Mouse (Mus musculus) intestine, embryonic 15.5 days (tissue): ENCODE measurements around the gene Tnik. TPM values are rescaled to one million over a fixed set of nuclear protein-coding genes. Genes with fewer than 3 reads are reported as not detected.
A peak's percentile ranks its signal among the peaks of the same experiment; 100 is the strongest.

ENCODE experiments used
- ATAC-seq: fragments of 200-750 bp; cut with Nextera tagmentation; 2 replicates; pipeline ENCODE4 v1.8.0; 2017; ENCODE audit warnings: moderate TSS enrichment, moderate library complexity
- H3K27ac ChIP-seq: fragments of 300-500 bp; sonication (generic); 2 replicates; pipeline ENCODE4 v1.5.1; 2015; ENCODE audit warnings: mild to moderate bottlenecking, inconsistent platforms
- H3K27me3 ChIP-seq: fragments of 300-500 bp; sonication (generic); replicated peaks from 2 replicates; pipeline ENCODE4 v1.6.1; 2015; ENCODE audit warnings: inconsistent platforms
- H3K36me3 ChIP-seq: fragments of 300-500 bp; sonication (generic); 2 replicates; pipeline ENCODE4 v1.6.1; 2015; ENCODE audit warnings: inconsistent platforms
- H3K4me1 ChIP-seq: fragments of 300-500 bp; sonication (generic); replicated peaks from 2 replicates; pipeline ENCODE4 v1.6.1; 2015; ENCODE audit warnings: inconsistent platforms
- H3K4me2 ChIP-seq: fragments of 300-500 bp; sonication (generic); replicated peaks from 2 replicates; pipeline ENCODE4 v1.6.1; 2015; ENCODE audit warnings: mild to moderate bottlenecking, inconsistent platforms
- H3K4me3 ChIP-seq: fragments of 300-500 bp; sonication (generic); replicated peaks from 2 replicates; pipeline ENCODE4 v1.5.1; 2015; ENCODE audit warnings: inconsistent platforms
- H3K9ac ChIP-seq: fragments of 300-500 bp; sonication (generic); 2 replicates; pipeline ENCODE4 v1.6.1; 2015; ENCODE audit warnings: inconsistent platforms
- H3K9me3 ChIP-seq: fragments of 300-500 bp; sonication (generic); 2 replicates; pipeline ENCODE4 v1.6.1; 2016; ENCODE audit warnings: inconsistent platforms
- WGBS: fragments of 180-500 bp; shearing (Covaris S2); methylation state at CpG from one replicate; pipeline ENCODE4 v1.1.7; 2015; 5-methylcytosine and 5-hydroxymethylcytosine counted together
- polyA plus RNA-seq: library from polyadenylated mRNA; unstranded; fragments of >200 nt; fragmentation: Nextera tagmentation; extraction: Ambion mirVana; gene quantifications from 2 replicates; pipeline ENCODE4 v1.2.1, GENCODE M21; 2015

Gene Tnik
- polyA plus RNA-seq, 1 experiment from 2014 or later, result 12.3 TPM

DNA sequence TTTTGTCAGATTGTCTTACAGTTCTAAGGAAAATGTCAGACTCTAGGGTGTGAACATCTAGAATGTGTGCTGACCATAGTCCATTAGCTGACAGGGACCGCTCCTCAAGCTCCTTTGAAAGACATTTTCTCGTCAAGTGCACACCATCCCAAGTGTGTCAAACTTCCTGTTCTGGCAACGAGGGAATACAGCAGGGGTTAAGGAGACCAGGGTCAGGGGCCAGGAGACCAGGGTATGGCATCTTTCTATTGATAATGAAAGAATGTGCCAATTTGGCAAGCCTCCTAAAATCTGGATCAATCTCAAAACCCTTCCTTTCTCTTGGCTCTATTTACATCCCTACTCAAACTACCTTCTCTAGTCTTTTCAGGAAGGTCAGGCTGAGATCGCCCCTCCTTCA lies 443.7 kb downstream of the Tnik start:
- no peak overlapping the region for H3K4me2 ChIP-seq
- H3K9ac ChIP-seq, result no peak overlapping the region
- H3K27ac ChIP-seq, result no peak overlapping the region
- ATAC-seq, result no peak
- H3K4me1 ChIP-seq, result no peaks in the 10 kb centered on the region
- no peaks in the 10 kb centered on the region for H3K9me3 ChIP-seq
- 66% methylated on average over 4 of the region's 4 CpGs for WGBS
- H3K36me3 ChIP-seq, result no peaks in the 10 kb centered on the region
- no peaks in the 10 kb centered on the region for H3K27me3 ChIP-seq
- no peak overlapping the region for H3K4me3 ChIP-seq

DNA sequence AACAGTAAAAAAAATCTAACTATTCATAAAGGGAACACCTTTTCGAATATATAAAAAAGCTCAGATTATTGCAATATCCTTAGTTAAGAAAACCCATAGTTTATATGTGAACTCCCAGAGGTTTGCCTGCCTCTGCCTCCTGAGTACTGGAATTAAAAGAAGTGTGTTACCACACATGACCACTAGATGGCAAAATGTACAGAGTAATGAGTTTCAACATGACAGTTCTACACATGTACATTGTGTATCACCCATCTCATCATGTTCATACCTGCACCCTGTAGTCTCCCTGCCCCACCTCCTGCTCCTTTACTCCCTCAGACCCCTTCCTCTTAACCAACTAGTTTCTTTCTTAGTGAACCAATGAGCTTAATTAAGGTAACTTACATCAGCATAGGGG lies 446.7 kb downstream of the Tnik start:
- ATAC-seq, result no peak
- no peak overlapping the region for H3K9ac ChIP-seq

DNA sequence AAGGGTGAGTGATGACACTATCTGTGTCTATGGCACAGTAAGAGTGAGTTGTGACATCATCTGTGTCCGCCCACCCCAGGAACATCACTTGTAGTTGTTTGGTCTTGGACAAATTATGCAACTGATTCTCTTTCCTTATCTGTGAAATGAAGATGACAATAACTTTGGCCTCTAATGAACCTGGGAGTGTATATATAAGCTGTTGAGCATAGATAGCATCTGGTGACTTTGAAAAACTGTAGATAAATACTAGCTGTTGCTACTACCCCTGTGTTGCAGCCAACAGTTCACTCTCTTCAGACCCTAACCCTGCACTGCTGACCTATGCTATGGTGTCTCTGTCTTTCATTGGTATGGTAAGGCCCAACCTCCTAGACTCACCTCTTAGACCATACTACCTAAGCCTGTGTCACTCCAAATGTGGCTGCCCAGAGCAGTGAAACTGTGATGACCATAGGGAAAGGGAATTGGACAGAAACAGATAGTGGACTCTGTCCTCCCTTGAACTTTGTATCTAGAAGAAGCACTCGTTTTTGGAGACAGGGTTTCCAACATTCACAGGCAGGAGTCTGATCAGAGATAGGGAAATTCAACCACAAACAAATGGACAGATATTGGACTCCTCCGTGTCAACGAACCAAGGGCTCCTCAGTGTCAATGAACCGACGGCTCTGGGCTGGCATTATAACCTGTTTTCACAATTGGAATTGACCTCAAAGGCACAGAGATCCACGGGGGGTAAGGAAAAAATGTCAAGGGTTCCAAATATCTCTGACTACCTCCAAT lies 451.1 kb downstream of the Tnik start:
- WGBS, result 75% methylated on average over 7 of the region's 7 CpGs
- ATAC-seq, result no peak

More for the DNA sequence above, 446.7 kb downstream of the Tnik start:
- H3K36me3 ChIP-seq, result no peaks in the 10 kb centered on the region
- 68% methylated on average over 1 of the region's 1 CpGs for WGBS
- H3K4me3 ChIP-seq, result no peak overlapping the region
- H3K4me1 ChIP-seq, result no peaks in the 10 kb centered on the region
- no peaks in the 10 kb centered on the region for H3K27me3 ChIP-seq
- no peak overlapping the region for H3K27ac ChIP-seq
- H3K9me3 ChIP-seq, result no peaks in the 10 kb centered on the region
- H3K4me2 ChIP-seq, result no peak overlapping the region

DNA sequence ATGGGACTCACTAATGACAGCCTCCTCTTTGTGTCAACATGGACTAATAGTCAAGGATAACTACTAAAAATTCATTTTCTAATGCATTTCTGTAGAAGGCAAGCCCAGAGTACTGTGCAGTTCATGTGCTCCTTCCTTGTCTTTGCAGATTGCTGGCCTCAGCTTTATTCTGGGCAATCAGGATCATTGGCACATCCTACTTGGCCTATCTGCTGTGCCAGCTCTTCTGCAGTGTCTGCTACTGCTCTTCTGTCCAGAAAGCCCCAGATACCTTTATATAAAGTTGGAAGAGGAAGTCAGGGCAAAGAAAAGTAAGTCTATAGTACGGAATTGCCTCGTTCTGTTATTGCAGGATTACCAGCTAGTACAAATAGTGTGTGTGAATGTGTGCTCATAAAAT lies 455.5 kb downstream of the Tnik start:
- H3K36me3 ChIP-seq, result no peaks in the 10 kb centered on the region
- WGBS, result 71% methylated on average over 2 of the region's 2 CpGs
- H3K4me2 ChIP-seq, result no peak overlapping the region
- H3K9ac ChIP-seq, result no peak overlapping the region
- 0 out of 2 replicates have a peak, but pooled peaks cover 7% of the 10 kb centered on the region for H3K4me1 ChIP-seq
- H3K27me3 ChIP-seq, result no peaks in the 10 kb centered on the region
- ATAC-seq, result no peak
- H3K9me3 ChIP-seq, result no peaks in the 10 kb centered on the region
- H3K4me3 ChIP-seq, result no peak overlapping the region
- H3K27ac ChIP-seq, result no peak overlapping the region

More for the DNA sequence above, 451.1 kb downstream of the Tnik start:
- H3K9ac ChIP-seq, result no peak overlapping the region
- no peaks in the 10 kb centered on the region for H3K27me3 ChIP-seq
- no peaks in the 10 kb centered on the region for H3K4me1 ChIP-seq
- no peaks in the 10 kb centered on the region for H3K36me3 ChIP-seq
- no peak overlapping the region for H3K4me3 ChIP-seq
- H3K4me2 ChIP-seq, result no peak overlapping the region
- no peak overlapping the region for H3K27ac ChIP-seq
- no peaks in the 10 kb centered on the region for H3K9me3 ChIP-seq

DNA sequence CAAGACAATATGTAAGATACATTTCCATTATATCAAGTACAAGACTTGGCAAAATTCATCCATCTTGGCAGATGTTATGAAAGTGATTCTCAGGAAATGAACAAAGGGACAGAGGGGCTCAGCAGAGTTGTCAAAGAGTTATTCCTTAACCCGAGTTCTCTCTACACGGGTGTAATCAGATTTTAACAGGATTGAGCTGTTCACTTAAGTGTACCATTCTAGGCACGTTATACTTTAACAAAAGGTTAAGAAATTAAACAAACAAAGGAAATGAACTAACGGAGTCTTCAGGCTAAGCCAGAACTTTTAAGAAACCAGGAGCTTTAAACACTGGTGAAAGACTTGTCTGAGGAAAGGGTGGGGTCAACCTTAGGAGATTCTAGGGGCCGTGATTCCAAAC lies 458.2 kb downstream of the Tnik start:
- H3K36me3 ChIP-seq, result no peaks in the 10 kb centered on the region
- no peaks in the 10 kb centered on the region for H3K27me3 ChIP-seq
- H3K4me1 ChIP-seq, result 0 out of 2 replicates have a peak, but pooled peaks cover 7% of the 10 kb centered on the region
- WGBS, result 33% methylated on average over 5 of the region's 5 CpGs
- no peak overlapping the region for H3K27ac ChIP-seq
- no peak overlapping the region for H3K9ac ChIP-seq
- H3K4me3 ChIP-seq, result no peak overlapping the region
- no peak for ATAC-seq
- H3K4me2 ChIP-seq, result no peak overlapping the region
- H3K9me3 ChIP-seq, result no peaks in the 10 kb centered on the region

DNA sequence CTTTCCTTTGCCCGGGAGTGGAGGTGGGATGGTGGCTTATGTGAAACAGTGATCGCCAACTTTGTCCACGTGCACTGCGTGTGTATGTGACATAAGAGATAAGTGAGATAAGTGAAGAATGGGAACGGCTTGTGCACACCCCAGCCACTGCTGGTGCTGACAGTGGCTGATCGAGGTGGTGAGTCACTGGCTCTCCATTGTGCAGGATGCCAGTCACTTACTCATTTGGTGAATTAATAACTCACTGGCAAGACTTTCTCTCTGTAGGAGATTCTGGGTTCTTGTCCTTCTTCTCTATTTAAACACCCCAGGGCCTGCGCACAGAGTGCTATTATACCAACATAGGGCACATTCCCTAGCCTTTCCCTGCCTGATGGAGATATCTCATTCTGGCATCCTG lies 458.8 kb downstream of the Tnik start:
- H3K4me1 ChIP-seq, result 0 out of 2 replicates have a peak, but pooled peaks cover 7% of the 10 kb centered on the region
- H3K9ac ChIP-seq, result no peak overlapping the region
- no peaks in the 10 kb centered on the region for H3K9me3 ChIP-seq
- ATAC-seq, result peak; percentile 91
- H3K36me3 ChIP-seq, result no peaks in the 10 kb centered on the region
- H3K4me2 ChIP-seq, result no peak overlapping the region
- H3K27ac ChIP-seq, result no peak overlapping the region
- WGBS, result 47% methylated on average over 7 of the region's 7 CpGs
- no peak overlapping the region for H3K4me3 ChIP-seq
- H3K27me3 ChIP-seq, result no peaks in the 10 kb centered on the region

DNA sequence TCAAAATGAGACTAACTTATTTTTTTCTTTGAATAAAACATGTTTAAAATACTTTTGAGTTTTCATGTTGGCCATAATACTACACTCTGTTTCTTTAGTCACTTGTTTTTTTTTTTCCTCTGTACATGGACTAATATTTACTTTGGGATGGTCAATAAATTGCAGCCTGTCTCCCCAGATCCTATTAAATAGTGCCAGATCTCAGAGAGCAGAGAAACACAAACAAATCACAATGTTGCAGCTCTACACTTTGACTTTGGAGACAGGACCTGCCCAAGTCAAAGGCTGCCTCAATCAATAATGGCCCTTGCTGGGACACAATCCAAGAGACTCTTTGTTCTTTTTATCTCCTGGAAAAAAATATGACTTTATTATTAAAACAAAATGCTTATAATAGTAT lies 459.5 kb downstream of the Tnik start:
- H3K36me3 ChIP-seq, result no peaks in the 10 kb centered on the region
- H3K4me1 ChIP-seq, result 0 out of 2 replicates have a peak, but pooled peaks cover 7% of the 10 kb centered on the region
- H3K27ac ChIP-seq, result no peak overlapping the region
- no peak overlapping the region for H3K4me3 ChIP-seq
- no peak overlapping the region for H3K9ac ChIP-seq
- no peak overlapping the region for H3K4me2 ChIP-seq
- H3K27me3 ChIP-seq, result no peaks in the 10 kb centered on the region
- H3K9me3 ChIP-seq, result no peaks in the 10 kb centered on the region
- ATAC-seq, result no peak

DNA sequence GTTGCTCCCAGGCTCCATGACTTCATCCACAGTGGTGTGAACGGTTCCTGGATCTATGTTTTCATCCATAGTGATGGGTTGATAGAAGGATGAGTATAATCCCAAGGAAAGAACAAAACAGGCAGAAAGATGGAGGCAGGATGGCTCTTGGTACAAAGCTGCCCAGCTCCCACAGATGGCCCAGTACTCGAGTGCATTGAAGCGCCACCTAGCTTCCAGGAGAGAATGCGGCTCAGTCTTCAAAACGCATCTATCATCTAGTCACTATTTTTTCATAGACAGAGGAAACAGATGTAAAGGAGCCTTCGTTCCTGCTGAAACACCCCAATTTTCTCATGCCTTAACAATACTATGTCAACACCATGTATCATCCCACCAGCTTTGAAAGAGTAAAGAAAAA lies 460.5 kb downstream of the Tnik start:
- Histone ChIP-seq H3K4me2 (no peak overlapping the region), H3K27ac (no peak overlapping the region), H3K9me3 (no peaks in the 10 kb centered on the region), H3K4me1 (0 out of 2 replicates have a peak, but pooled peaks cover 7% of the 10 kb centered on the region), H3K9ac (no peak overlapping the region), H3K36me3 (no peaks in the 10 kb centered on the region), H3K27me3 (no peaks in the 10 kb centered on the region), H3K4me3 (no peak overlapping the region)
- ATAC-seq, result no peak
- 71% methylated on average over 6 of the region's 6 CpGs for WGBS

DNA sequence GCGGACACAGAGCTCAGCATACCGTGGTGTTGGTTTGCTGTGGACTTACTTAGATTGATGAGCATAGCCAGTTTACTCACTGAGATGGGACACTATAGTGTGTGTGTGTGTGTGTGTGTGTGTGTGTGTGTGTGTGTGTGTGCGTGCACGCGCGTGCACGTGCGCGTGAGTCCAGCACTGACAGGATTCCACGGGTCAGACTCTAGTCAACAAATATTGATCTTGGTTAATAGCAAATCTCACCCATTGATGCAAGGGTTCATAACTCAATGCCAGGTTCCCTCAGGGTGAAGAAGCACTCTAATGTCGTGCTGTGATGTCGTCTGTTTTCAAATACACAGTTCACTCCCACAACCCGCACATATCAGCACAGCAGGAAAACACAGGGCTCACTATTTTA lies 462.2 kb downstream of the Tnik start:
- Histone ChIP-seq H3K4me3 (no peak overlapping the region), H3K27ac (no peak overlapping the region), H3K9me3 (no peaks in the 10 kb centered on the region), H3K9ac (no peak overlapping the region), H3K36me3 (no peaks in the 10 kb centered on the region), H3K4me1 (0 out of 2 replicates have a peak, but pooled peaks cover 7% of the 10 kb centered on the region), H3K27me3 (no peaks in the 10 kb centered on the region), H3K4me2 (no peak overlapping the region)
- WGBS, result 69% methylated on average over 13 of the region's 13 CpGs
- ATAC-seq, result 0 out of 2 replicates have a peak, but pooled peaks have one; percentile 5
